Mouse (Mus musculus) gastrocnemius, postnatal 10 days (tissue): ENCODE data around the gene Fgf23. TPM values are rescaled to one million over a fixed set of nuclear protein-coding genes. Genes with fewer than 3 reads are reported as not detected.

Source experiments
- DNase-seq: peaks from one replicate; pipeline ENCODE4 v3.0.0; 2021; ENCODE audit warnings: mixed read lengths
- long read RNA-seq, 2 experiments: library from polyadenylated mRNA; stranded (forward); transcript quantifications; one replicate each; pipeline ENCODE4 v2.0.0; 2021
- total RNA-seq, 2 experiments: library from RNA; stranded (reverse); gene quantifications; 2 replicates each; pipeline ENCODE4 v1.2.3; 2021

Gene Fgf23
- total RNA-seq = under 1 TPM in 1 of 2 experiments, not detected in 1; 0.14 TPM
- long read RNA-seq, experiment 1 = 0 reads
- long read RNA-seq, experiment 2 = 0 reads

DNA sequence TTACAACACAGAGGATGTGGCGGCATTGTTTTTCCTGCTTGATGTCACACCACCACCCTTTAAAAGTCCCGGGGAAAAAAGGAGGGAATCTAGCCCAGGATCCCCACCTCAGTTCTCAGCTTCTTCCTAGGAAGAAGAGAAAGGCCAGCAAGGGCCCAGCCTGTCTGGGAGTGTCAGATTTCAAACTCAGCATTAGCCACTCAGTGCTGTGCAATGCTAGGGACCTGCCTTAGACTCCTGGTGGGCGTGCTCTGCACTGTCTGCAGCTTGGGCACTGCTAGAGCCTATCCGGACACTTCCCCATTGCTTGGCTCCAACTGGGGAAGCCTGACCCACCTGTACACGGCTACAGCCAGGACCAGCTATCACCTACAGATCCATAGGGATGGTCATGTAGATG, at the start of gene Fgf23:
Fgf23 (plus strand) TSS at position 86 of the 400 bp plus-strand sequence.
- DNase-seq = no peak

DNA sequence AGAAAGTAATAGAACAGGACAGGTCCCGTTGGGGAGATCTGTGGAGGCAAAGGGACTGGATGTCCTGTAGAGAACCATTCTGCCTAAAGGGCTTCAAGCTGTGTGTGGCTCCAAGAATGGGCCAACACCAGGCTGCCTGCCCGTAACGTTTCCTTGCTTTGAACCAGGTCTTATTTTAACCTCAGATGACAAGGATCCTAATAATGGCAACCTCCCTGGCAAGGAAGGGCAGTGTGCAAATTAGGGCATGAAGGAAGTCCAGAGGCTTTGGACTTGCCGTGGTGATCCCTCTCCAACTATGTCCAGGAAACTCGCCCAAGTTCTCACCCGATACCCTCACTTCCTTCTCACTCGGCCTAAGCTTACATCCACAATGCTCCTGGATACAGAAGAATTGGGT, 47.9 kb upstream of the Fgf23 start:
- DNase-seq = peak; percentile 24

DNA sequence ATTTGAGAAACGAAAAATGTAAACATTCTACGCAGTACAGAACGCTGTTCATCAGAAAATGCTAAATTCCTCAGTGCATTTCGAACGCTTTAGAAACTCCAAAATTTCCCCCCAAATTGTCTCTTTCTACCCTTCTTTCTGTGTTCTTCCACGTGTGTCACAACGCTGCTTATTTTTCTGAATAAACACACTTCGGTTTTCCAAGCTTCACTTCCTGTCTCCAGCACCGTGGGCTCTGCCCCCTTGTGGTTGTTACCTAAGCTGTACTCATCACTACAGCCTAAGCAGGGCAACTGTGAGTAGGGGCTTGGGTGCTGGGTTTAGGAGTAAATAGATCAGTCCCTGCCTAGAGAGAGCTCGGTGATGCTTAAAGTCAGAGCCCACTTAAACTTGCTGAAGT, 37.9 kb upstream of the Fgf23 start:
- DNase-seq = no peak

DNA sequence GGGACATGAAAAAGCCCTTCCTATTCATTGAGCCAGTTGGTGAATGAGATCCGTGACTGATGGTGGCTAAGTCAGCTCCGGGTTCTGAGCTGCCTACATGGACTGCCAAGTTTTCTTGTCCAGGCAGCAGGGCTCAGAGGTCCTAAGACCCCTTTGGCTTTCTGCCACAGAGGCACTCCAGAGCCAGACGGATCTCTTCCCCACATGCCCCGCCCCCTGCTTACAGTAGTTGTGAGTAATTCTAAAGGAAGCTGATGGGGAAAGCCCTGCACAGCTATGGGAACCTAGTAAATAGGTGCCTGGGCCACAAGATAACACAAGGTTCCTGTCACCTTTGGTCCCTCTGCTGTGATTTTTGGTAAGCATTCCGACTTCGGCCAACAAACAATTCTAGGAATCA, 27.8 kb upstream of the Fgf23 start:
- no peak for DNase-seq

DNA sequence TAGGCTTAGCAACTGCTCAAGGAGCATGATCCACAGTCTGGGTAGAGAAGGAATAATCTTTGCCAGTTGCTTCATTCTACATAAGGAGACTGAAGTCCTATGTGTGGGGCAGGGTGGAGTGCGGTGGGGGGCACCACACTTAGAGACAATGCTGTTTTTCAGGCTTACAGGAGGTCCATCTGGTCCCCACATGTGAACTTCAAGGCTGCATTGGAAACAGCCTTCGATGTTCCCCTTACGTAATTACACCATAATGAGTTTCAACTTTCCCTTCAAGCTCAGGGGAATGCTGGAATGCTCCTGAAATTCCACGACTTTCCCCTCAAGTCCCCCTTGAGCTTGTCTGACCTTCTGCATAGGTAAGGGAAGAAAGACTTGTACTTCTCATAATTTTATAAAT, 21.9 kb upstream of the Fgf23 start:
- no peak for DNase-seq

DNA sequence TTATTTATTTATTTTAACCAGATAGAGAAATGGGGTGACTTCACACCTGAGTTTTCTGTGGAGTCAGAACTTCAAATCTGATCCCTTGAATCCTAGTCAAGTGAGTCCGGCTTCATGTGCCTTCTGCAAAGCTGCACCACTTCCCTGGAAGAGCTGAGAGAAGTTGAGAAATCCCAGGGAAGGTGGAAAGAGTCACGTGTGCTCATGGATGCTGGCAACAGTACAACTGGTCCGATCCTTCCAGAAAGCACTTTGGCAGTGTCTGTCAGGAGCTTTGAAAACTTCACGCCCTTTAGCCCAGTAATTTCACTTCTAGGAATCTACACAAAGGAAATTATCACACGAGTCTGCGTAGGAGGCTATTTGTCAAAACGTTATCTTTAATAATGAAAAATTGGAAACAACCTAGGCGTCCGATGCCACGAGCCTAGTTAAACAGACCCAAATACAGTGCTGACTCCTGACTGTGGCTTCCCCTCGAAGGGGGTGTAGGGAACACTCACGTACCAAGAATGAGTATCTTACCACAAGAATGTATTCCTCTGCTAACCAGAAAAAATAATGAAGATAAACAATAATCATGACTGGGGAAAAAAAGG, 15.6 kb upstream of the Fgf23 start:
- no peak for DNase-seq

DNA sequence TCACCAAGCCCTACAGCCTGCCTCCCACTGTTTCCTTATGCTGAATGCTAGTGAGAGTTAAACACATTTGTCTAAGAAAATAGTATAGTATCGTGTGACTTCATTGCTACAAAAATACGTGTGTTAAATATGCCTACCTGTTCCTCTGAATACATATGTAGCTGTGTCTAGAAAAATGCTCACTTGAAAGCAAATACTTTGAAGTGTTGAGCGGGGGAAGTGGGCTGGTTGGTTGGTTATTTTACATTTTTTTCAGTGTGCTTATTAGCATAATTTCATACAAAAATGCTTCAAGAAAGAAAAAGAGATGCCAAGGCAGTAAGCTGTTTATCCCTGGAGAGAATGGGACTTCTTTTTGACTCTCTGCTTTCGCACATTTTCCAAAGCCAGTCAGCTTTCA, 12.7 kb upstream of the Fgf23 start:
- no peak for DNase-seq

DNA sequence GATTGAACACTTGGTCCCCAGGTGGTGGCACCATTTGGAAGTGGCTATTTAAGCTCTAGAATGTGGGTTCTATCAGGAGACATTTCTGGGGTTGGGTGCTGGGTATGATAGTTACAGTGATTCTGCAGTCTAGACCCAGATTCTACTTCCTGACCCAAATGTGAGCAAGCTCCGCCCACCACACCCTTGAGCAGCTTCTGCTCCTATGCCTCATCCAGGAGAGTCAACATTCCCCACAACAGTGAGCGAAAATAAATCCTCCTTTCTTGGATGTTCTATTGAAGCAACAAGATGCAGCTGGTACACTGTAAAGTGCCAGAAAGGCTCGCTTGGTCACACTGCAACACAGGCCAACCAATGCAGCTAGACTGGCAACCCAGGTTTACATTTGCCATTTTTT, 8.8 kb upstream of the Fgf23 start:
- no peak for DNase-seq

DNA sequence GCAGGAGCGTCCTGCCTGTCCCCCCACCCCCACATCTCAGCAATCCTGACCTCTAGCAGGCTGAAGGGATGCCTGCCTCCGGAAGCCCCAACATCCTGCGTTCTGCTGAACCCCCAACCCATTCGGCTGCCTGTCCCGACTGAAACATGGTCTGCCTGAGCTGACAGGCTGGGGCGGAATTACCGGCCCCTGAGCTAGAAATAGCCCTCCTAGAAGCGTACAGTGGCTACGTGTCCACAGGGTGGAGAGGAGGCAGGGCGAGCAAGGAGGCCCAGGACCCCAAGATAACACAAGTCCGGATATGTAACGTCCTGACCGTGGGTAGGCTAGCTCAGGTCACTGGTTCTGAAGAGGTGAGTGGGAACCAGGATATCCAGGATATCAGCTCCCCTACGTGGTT, 7.9 kb upstream of the Fgf23 start:
- DNase-seq = no peak

DNA sequence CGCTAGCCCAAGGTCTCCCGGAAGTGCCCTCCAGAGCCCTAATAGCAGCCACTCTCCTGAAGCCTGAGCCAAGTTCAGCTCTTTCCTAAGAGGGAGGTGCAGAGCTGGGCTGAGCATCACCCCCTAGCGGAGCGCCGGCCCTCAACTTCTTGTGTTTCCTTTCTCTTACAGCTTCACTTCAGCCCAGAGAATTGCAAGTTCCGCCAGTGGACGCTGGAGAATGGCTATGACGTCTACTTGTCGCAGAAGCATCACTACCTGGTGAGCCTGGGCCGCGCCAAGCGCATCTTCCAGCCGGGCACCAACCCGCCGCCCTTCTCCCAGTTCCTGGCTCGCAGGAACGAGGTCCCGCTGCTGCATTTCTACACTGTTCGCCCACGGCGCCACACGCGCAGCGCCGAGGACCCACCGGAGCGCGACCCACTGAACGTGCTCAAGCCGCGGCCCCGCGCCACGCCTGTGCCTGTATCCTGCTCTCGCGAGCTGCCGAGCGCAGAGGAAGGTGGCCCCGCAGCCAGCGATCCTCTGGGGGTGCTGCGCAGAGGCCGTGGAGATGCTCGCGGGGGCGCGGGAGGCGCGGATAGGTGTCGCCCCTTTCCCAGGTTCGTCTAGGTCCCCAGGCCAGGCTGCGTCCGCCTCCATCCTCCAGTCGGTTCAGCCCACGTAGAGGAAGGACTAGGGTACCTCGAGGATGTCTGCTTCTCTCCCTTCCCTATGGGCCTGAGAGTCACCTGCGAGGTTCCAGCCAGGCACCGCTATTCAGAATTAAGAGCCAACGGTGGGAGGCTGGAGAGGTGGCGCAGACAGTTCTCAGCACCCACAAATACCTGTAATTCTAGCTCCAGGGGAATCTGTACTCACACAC, 7.4 kb downstream of the Fgf23 start:
- peak; percentile 34 for DNase-seq

DNA sequence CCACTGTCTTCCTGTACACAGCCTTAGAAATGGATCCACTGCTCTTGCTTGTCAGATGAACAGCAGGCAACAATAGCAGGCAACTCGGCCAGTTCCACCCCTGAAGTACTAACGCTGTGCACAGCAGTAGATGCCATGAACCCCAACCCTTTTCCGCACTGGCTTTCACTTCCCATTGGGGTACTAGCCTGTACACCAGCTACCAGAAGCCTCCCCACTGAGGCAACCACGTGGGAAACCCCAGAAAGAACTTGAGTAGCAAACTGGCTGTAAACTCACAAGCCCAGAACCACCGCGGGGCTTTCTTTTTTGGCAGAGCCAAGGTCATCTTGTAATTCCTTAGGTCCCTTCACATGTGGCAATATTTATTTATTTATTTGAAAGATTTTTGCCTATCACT, 9.1 kb downstream of the Fgf23 start:
- DNase-seq = no peak

DNA sequence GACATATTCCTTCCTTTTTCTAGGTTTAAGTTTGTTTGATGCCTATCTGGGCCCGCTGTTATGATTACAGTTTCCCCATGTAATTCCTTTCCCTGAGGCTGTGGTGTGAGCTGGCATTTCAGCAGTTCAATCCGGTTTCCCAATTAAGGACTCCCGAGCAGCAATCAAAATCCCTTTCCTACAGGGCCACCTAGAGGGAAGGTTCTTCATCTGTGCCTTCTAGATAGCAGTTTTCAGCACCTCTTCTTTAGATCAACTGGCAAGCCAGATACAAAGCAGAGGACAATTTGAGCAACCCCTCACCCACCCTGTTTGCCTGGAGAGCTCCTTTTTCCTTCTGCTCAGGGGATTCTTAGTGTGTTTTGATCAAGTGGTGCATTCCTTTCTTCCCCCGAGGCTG, 14.0 kb downstream of the Fgf23 start:
- DNase-seq = peak; percentile 31

DNA sequence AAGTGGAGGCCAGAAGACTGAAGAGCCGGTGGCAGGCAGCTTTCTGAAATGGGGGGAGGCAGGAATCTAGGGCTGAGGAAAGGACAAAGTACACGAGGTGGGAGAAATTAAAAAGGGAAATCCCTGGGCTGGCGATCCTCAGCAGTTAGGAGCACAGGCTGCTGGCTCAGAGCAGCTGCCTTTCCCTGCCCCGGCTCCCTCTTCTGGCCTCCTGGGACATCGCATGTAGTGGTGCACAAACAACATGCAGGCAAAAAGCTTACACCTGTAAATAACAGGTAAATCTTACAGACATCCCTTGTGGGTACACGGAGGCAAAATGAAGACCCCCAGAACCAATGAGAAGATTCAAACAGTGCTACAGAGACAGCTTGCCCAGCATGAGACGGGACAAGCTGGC, 21.9 kb downstream of the Fgf23 start:
- no peak for DNase-seq

DNA sequence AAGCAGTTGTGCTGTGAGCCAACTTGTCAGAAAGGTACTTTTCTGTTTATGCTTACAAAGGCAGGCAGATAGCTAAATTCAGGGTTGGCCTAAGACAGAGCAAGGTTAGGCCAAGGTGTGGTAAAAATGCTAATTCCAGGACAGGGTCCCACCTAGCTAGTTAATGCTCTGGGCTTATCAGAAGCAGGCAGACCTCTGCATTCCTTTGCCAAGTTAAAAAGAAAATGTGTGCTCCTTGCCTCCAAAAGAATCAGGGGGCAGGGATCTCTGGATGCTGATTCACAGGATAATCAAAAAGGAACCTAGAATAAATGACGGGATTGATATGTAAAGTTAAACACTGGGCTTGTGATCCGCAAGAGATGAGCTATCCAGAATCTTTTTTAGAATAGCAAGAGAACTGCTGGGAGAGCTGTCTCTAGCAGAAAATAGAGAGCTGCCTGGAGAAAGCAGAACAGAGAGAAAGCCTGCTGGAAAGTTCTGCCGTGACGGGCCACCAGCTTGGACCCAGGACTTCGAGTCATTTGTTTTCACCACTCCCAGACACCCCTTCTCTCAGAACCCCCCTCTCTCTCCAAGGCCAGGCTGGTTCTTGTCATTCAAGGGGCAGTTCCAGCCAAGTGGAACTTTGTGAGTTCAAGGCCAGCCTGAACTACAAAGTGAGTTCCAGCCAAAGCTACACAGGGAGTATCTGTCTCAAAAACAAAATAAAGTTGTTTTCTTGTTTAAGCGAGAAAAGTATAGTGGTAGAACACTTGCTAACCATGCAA, 31.0 kb downstream of the Fgf23 start:
- DNase-seq = no peak

DNA sequence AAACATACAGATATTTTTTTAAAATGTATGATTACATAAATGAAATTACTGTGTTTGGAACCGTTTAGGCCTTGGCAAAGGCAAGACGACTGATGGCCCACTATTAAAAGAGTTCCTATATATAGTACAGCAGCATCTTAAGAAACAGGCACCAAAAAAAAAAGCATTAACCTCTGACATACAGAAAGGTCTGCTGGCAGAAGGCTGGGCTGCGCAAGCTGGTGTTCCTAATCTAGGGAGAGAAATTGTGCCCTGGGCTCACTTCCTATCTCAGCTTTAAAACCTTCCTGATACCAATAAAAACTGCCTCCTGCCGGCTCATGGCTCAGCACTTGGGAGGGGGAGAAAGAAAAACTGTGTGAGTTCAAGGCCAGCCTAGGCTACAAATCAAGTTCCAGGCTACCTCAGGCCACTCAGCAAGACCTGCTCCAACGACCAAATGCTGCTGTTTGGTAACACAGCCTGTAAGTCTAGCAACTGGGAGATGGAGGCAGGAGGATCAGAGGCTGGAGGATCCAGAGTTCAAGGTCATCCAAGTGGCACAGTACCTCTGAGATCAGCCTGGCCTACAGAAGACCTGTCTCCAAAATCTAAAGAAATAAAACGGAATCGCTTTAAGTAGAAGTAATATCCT, 31.8 kb downstream of the Fgf23 start:
- DNase-seq = no peak

DNA sequence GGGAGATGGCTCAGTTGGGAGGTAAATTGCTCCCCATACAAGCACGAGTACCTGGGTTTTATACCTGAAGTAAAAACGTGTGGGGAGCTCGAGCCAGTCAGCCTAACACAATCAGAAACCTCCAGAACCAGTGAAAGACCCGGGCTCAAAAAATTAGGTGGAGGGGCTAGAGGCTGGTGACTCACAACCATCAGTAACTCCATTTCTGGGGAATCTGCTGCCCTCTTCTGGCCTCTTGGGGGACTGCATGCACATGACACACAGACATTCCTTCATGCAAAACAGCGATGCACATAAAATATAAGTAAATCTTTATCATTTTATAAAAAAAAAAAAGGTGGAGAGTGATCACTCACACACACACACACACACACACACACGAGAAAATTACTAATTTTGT, 32.4 kb downstream of the Fgf23 start:
- DNase-seq = peak; percentile 33

DNA sequence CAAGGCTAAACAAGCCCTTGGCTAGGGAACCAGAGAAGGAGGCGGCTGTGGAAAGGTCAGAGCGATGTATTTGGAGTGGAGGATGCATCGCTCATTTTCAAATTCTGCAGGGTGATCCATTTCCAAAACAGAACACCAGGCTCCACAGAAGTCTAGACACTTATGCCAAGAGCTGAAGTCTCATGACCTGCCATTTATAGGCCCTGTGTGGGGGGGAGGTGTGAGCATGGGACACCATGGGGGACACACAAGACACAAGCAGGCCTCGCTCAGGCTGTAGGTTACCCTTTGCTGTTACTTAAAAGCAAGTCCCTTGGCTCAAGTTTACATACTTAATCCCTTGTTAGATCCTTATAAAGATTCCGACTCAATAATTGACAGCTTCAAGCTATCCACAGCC, 33.5 kb downstream of the Fgf23 start:
- no peak for DNase-seq

DNA sequence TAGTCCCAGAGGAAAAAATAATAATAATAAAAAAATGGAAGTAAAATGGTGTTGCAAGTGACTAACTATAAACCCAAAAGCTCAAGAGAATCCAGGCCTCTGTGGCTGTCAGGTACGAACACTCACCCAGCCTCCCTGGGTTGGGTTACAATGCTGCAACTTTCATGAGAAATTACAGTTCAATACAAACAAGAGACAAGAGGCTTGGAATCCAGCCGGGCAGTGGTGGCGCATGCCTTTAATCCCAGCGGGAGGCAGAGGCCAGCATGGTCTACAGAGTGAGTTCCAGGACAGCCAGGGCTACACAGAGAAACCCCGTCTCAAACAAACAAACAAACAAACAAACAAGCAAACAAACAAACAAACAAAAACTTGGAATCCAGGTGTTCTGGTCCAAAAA, 34.0 kb downstream of the Fgf23 start:
- DNase-seq = no peak

DNA sequence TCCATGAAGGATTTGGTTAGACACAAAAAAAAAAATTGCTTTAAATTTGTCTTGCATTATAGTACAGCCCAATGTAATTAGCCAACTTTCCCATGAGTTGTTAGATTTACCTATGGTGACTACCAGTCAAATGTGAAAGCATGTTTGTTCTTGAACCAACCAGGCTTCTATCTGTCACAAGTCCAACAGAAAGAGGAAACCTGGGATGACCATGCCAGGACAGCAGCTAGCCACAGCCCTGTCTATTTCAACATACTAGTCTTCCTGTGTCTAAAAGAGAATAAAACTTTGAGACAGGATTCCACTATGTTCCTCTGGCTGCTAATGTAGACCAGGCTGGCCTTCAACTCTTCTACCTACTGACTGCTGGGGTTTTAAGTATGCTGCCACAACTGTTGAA, 34.7 kb downstream of the Fgf23 start:
- DNase-seq = no peak

DNA sequence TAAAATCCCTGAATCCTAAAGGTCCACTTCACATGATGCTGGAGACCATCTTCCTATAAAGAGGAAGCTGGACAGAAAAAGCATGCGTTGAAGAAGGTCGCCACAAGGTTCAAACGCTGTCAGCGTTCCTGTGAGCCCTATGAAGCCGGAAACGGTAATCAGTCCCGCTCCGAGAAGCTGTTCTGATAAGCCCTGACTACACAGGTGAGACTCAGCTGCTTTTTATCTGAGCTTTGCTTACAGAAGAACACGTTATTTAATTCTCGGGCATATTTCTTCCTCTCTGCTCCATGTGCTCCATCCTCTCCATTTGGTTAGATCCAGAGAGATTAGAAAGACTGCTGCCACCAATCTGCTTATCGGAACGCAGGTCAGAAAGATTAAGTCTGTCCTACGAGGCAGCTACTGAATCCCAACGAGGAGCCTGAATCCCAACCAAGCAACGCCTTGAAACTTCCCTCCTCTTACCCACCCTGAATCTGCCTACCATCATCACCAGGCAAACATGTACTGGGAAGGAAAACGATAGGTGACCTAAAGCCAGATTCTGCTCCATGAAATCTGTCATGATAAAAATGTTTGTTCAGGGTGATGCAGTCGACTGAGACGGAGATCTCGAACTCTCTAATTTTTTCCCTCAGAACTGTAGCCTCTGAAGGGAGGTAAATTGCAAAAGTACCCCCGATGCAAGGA, 35.8 kb downstream of the Fgf23 start:
- DNase-seq = no peak

DNA sequence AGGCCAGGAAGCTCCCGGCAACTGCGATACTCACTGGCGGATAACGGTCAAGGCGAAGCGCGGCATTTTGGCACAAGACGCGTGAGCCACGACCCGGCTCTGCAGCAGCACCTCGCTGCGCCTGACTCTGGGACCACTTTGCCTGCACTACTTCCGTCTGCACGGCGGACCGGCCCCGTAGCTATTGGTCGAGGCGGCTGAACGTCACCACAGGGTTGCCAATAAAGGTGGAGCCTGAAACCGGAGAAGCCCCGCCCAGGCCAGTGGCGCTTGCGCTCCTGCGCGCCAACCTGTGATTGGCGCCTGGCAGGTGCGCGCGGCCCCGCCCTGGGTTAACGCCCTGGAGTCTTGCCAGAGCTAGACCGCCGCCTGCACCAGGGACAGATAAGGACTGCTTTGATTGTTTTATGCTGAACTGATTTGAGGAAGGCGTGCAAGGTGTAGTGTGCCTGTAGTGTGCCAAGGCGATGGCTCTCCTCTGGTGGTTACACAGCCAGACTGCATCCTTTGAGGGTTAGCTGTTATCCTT, 36.8 kb downstream of the Fgf23 start, which contains the start of gene Tigar:
Tigar (minus strand) TSS at position 156 of the 529 bp plus-strand sequence.
- peak; percentile 88 for DNase-seq
